Mouse (Mus musculus) myocyte (in vitro differentiated cells): ENCODE results near the gene Nfatc2. TPM values are rescaled to one million over a fixed set of nuclear protein-coding genes. Genes with fewer than 3 reads are reported as not detected.
A peak's percentile ranks its signal among the peaks of the same experiment; 100 is the strongest.

Experiments used
- H3K27me3 ChIP-seq: one replicate; pipeline ENCODE4 v1.6.1; 2011; ENCODE audit not compliant: control insufficient read depth, insufficient read depth, insufficient read length
- H3K36me3 ChIP-seq: one replicate; pipeline ENCODE4 v1.6.1; 2011; ENCODE audit not compliant: control insufficient read depth, insufficient read depth
- H3K4me2 ChIP-seq: one replicate; pipeline ENCODE4 v1.6.1; 2011; ENCODE audit warnings: low read depth, control low read depth
- H3K4me3 ChIP-seq: one replicate; pipeline ENCODE4 v1.5.1; 2011; ENCODE audit warnings: mild to moderate bottlenecking, control low read depth, moderate library complexity
- H3K79me2 ChIP-seq: one replicate; pipeline ENCODE4 v1.6.1; 2011; ENCODE audit not compliant: control insufficient read depth, insufficient read depth
- H3ac ChIP-seq: one replicate; pipeline ENCODE4 v1.6.1; 2011; ENCODE audit not compliant: control insufficient read depth, insufficient read length
- CEBPB ChIP-seq: IDR thresholded peaks from 2 replicates; pipeline ENCODE4 v1.6.1; 2011; ENCODE audit warnings: mild to moderate bottlenecking, moderate library complexity; ENCODE audit not compliant: poor library complexity, insufficient read depth, severe bottlenecking
- E2F4 ChIP-seq: IDR thresholded peaks from one replicate; pipeline ENCODE4 v1.6.1; 2011; ENCODE audit warnings: mild to moderate bottlenecking, control low read depth, moderate library complexity; ENCODE audit not compliant: insufficient read depth
- MAX ChIP-seq: IDR thresholded peaks from one replicate; pipeline ENCODE4 v1.6.1; 2011; ENCODE audit warnings: low read depth, mild to moderate bottlenecking, control low read depth
- MYOD1 ChIP-seq, 3 experiments: IDR thresholded peaks; one replicate each; pipeline ENCODE4 v1.6.1; 2011; ENCODE audit warnings: control low read depth in 2 of 3, low read depth in 2 of 3, mild to moderate bottlenecking in 2 of 3, moderate library complexity in 1 of 3; ENCODE audit not compliant: insufficient read length in 2 of 3, control insufficient read depth in 1 of 3
- MYOG ChIP-seq, 3 experiments: IDR thresholded peaks; one replicate each; pipeline ENCODE4 v1.6.1; 2011; ENCODE audit warnings: control low read depth in 2 of 3, low read depth in 2 of 3, mild to moderate bottlenecking in 2 of 3; ENCODE audit not compliant: insufficient read length in 2 of 3, control insufficient read depth in 1 of 3, insufficient read depth in 1 of 3
- POLR2A ChIP-seq: IDR thresholded peaks from one replicate; pipeline ENCODE4 v1.6.1; 2011; ENCODE audit warnings: low read depth, mild to moderate bottlenecking, control low read depth, moderate library complexity; ENCODE audit not compliant: insufficient read length
- POLR2AphosphoS2 ChIP-seq: IDR thresholded peaks from one replicate; pipeline ENCODE4 v1.6.1; 2011; ENCODE audit warnings: low read depth, control low read depth; ENCODE audit not compliant: insufficient read length
- REST ChIP-seq: IDR thresholded peaks from one replicate; pipeline ENCODE4 v1.6.1; 2011; ENCODE audit warnings: mild to moderate bottlenecking, control low read depth, moderate library complexity; ENCODE audit not compliant: insufficient read depth, insufficient read length
- SRF ChIP-seq: IDR thresholded peaks from one replicate; pipeline ENCODE4 v1.6.1; 2011; ENCODE audit warnings: low read depth; ENCODE audit not compliant: control insufficient read depth, insufficient read length
- TCF12 ChIP-seq: IDR thresholded peaks from one replicate; pipeline ENCODE4 v1.6.1; 2011; ENCODE audit warnings: mild to moderate bottlenecking, control low read depth; ENCODE audit not compliant: poor library complexity, insufficient read depth, severe bottlenecking
- TCF3 ChIP-seq: IDR thresholded peaks from one replicate; pipeline ENCODE4 v1.6.1; 2011; ENCODE audit warnings: low read depth, control low read depth; ENCODE audit not compliant: insufficient read length
- USF1 ChIP-seq: IDR thresholded peaks from one replicate; pipeline ENCODE4 v1.6.1; 2011; ENCODE audit warnings: low read depth, mild to moderate bottlenecking, control low read depth, moderate library complexity
- polyA plus RNA-seq: library from polyadenylated mRNA; unstranded; fragments of >200 nt; fragmentation: generic; extraction: Trizol; gene quantifications from one replicate; pipeline ENCODE4 v1.2.1, GENCODE M21; 2012; ENCODE audit warnings: missing spikeins

The Nfatc2 gene
- polyA plus RNA-seq, 1 experiment: 0.55 TPM

DNA sequence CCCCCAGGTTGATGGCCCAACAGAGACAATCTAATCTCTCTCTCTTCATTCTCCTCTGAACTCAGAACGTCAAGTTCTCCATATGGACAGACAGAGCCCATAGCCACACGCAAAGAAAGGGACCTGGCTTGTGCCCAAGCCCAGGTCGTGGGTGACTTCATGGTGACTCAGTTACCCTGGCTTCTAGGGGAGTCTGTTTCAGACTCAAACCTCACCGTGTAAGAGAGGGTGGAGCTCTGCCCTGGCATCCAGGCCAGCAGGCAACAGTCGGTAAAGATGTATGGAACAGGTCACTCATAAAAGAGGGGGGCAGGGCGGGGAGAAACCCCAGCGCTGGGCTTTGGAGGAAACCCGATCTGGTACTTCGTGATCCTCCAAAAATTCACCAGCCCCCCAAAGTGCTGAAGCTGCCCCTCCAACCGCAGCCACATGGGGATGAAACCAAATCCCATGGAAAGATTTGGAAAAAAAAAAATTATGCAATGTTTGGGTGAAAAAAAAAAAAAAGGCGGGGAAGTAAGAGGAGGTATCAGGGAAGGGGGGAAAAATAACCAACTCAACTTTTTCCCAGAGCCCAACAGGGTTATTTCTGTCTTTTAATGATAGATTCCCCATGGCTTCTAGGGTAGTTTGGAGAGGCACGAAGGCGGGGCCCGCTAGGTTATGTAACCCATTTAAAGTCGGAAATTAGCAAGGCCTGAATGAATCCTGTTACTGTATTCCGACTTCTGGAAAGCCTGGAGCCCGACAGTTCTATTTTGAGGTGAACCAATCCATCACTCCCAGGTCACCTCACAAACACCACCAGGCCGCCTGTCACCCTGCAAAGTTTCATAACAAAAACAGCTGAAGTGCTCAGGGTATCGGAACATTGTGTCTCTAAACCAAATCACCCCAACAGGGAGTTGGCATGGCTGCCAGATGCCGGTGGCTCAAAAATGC, 26.6 kb upstream of the Nfatc2 start:
- H3K79me2 ChIP-seq: no peaks in the 10 kb centered on the region
- H3K4me3 ChIP-seq: no peak overlapping the region
- H3K36me3 ChIP-seq: no peaks in the 10 kb centered on the region
- H3ac ChIP-seq: no peak overlapping the region
- H3K27me3 ChIP-seq: no peaks in the 10 kb centered on the region
- peak overlapping the region; percentile 46 for H3K4me2 ChIP-seq
- no peak for TF ChIP-seq MAX
- TF ChIP-seq CEBPB: peak; percentile 49; the same call in 1 of the 2 replicates

DNA sequence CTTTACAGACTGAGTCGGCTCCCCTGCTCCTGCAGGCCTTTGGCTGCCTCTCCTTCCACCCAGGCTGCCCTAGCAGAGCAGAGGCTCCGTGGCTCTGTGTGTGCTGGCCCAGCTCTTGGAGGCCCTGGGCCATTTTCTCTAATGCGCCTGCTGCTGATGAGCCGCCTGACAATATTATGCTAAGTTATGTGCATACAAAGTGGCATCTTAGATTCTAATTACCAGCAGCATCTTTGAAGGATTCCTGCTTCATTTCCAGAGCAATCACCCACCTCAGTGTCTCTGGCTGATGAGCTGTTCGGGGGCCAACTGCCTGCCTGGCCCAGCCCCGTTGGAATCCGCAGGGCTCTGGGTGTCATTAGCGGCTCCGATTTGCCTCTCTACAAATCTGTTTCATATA, 24.9 kb upstream of the Nfatc2 start:
- Histone ChIP-seq H3K27me3 (no peaks in the 10 kb centered on the region), H3K4me2 (no peak overlapping the region), H3K79me2 (no peaks in the 10 kb centered on the region), H3K4me3 (no peak overlapping the region), H3K36me3 (no peaks in the 10 kb centered on the region), H3ac (no peak overlapping the region)
- TF ChIP-seq MYOG (IDR thresholded peaks at IDR 0.05; ENCODE audit: control insufficient read depth in 1 of 3, insufficient read depth in 1 of 3, insufficient read length in 2 of 3, low read depth in 2 of 3) (no peak), MYOD1 (IDR thresholded peaks at IDR 0.05; ENCODE audit: control insufficient read depth in 1 of 3, insufficient read length in 2 of 3, low read depth in 2 of 3) (no peak), E2F4 (no peak), POLR2AphosphoS2 (no peak), REST (no peak)

DNA sequence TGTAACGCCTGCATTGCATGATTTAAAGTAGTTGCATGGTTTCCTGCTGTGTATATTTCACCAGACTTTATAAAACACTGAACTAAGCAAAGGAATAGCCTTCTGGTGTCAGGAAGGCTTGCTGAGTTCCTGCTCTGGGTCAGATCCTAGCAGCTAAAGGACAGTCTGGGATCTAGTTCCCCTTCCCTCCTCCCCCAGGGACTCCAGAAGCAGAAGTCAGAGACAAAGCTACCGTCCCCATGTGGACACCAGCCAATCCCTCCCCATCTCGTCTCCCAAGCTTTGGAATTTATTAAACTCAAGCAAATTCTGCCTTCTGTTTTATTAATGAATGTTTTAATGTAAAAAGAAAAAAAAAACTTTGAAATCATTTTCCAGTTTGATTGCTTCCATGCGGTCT, 23.6 kb upstream of the Nfatc2 start:
- H3ac ChIP-seq: no peak overlapping the region
- TF ChIP-seq MAX: no peak
- no peak for TF ChIP-seq E2F4
- TF ChIP-seq SRF: no peak
- TF ChIP-seq CEBPB: no peak
- no peak for TF ChIP-seq TCF12

DNA sequence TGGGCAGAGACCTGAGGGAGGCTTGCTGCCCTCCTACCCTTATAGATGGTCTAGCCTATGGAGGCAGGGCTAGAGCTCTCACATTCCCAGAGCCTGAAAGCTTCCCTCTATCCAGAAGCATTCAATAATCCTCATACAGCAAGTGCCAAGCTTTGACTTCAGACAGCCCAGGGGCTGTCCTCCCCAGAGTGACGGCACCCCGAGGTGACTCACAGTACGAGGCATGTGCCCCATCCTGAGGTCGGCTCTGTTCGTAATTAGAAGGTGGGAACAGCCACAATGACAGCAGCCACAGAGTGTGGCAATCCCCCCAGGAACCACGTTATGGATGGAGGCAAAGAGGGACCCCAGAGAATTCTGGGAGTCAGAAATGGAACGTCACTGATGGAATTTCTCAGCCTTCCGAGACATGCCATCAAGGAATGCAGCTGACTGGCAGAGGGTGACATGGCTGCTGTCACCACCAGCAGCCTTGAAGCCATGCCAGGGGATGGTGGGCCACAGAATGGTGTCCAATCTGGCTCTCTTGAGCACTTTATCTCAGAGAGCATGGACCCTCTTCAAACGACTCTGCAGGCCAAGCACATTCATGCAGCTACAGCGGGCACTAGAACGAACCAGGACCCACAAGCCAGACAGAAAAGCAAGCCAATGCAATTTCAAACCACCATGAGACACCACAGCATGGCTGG, 19.8 kb upstream of the Nfatc2 start:
- H3ac ChIP-seq: no peak overlapping the region

More for the DNA sequence above, 23.6 kb upstream of the Nfatc2 start:
- no peaks in the 10 kb centered on the region for H3K27me3 ChIP-seq
- H3K4me2 ChIP-seq: no peak overlapping the region
- H3K79me2 ChIP-seq: no peaks in the 10 kb centered on the region
- H3K36me3 ChIP-seq: no peaks in the 10 kb centered on the region
- H3K4me3 ChIP-seq: no peak overlapping the region

DNA sequence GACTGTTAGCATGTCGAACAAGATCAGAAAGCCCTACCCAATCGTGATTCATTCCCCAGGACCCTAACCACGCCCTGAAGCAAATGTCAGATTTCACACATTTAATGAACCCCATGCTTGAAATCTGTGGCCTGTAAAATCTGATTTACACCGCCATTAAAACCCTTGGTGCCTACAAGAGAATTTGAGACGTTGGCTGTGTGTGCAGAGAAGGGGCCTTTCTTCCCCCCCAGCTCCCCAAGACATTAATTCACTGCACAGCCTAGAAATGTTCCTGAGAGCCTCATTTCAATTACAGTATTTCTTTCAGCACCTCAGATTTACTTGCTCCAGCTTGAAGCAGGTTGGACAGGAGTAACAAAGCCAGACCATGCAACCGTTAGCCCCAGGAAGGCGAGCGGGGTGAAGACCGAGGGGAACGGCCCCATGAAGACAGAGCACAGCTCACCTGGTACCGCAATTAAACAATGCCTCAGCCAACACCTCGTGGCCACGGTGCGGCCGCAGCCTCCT, 16.8 kb upstream of the Nfatc2 start:
- TF ChIP-seq MYOD1 (IDR thresholded peaks at IDR 0.05; ENCODE audit: control insufficient read depth in 1 of 3, insufficient read length in 2 of 3, low read depth in 2 of 3): peak in 1 of 3 experiments; percentile 17
- no peak for TF ChIP-seq REST
- Histone ChIP-seq H3ac (no peak overlapping the region), H3K4me3 (no peak overlapping the region), H3K79me2 (no peaks in the 10 kb centered on the region), H3K4me2 (no peak overlapping the region), H3K36me3 (no peaks in the 10 kb centered on the region), H3K27me3 (no peaks in the 10 kb centered on the region)

More for the DNA sequence above, 19.8 kb upstream of the Nfatc2 start:
- Histone ChIP-seq H3K27me3 (no peaks in the 10 kb centered on the region), H3K4me3 (no peak overlapping the region), H3K4me2 (peak overlapping the region; percentile 42), H3K36me3 (no peaks in the 10 kb centered on the region), H3K79me2 (no peaks in the 10 kb centered on the region)
- TF ChIP-seq CEBPB (0 out of 2 replicates have a peak, but pooled peaks have one; percentile 1), POLR2AphosphoS2 (no peak)

DNA sequence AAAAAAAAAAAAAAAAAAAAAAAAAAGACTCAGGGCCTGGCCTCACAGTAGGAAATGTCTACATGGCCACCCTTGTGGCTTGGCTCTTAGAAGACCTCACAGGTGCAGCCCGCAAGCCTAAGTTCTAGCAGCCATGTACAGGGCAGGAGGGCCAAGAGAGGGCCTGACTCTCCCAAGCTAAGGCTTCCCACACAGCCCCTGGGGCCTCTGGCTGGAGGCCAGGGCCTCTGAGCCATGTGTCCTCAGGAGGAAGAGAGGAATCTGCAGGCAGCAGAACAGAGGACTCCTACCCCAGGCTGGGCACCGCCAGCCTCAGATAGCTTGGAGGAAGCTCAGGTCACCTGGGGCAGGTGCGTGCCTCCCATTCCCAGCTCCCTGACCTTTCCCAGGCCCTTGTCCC, 13.7 kb upstream of the Nfatc2 start:
- TF ChIP-seq POLR2AphosphoS2 (no peak), TCF3 (no peak), TCF12 (no peak), REST (no peak), MAX (no peak), CEBPB (no peak), POLR2A (no peak), USF1 (no peak), SRF (no peak), E2F4 (no peak), MYOD1 (IDR thresholded peaks at IDR 0.05; ENCODE audit: control insufficient read depth in 1 of 3, insufficient read length in 2 of 3, low read depth in 2 of 3) (no peak)
- no peaks in the 10 kb centered on the region for H3K27me3 ChIP-seq
- H3K79me2 ChIP-seq: no peaks in the 10 kb centered on the region
- no peak overlapping the region for H3ac ChIP-seq
- H3K36me3 ChIP-seq: no peaks in the 10 kb centered on the region
- H3K4me2 ChIP-seq: no peak overlapping the region
- H3K4me3 ChIP-seq: no peak overlapping the region
